ENCODE assay signal across 8 mouse cellular contexts in the genomic region with DNA sequence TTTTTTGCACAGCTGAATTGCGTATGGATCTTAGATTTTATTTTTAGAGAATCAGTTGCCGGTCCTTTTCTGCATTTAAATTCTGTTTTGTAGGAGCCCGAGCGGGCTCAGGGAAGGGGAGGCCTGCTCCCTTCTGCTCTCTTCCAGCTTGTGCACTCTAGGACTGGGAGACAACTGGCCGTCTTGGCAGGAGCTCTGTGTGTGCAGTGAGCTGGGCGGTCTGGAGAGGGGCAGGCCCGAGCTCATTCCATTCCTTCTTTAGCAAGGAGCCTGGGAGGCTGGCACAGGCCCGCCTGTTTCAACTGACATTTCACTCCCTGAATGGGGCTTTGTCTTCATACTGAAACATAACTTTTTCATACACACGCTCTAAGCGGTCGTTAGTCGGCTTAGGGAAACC. TPM values are rescaled to one million over a fixed set of nuclear protein-coding genes. Genes with fewer than 3 reads are reported as not detected.
DNase-seq lines count a peak whose midpoint lies in the region; ATAC-seq and TF ChIP-seq lines count a peak whose summit lies in the region.

No protein-coding gene starts in this region.

- peak overlapping the region; percentile 25; the same call in 1 of the 2 replicates for H3K9ac ChIP-seq in forebrain, embryonic 14.5 days (ENCODE audit: low read length)
- H3K9ac ChIP-seq in liver, postnatal 0 days (replicated peaks), result no peak overlapping the region

- TF ChIP-seq EP300 in liver, postnatal 0 days (IDR thresholded peaks at IDR 0.05; ENCODE audit: low read depth), result no peak

- H3K9me3 ChIP-seq in forebrain, embryonic 14.5 days (replicated peaks; ENCODE audit: control insufficient read depth, low read length), result no peaks in the 10 kb centered on the region
- H3K9me3 ChIP-seq in liver, postnatal 0 days (ENCODE audit: low read length), result no peaks in the 10 kb centered on the region

- no peak for TF ChIP-seq POLR2A in small intestine, adult 2 months (IDR thresholded peaks at IDR 0.05; ENCODE audit: low read depth, low read length)

- peaks cover 5% of the 10 kb centered on the region; the same call in 1 of the 2 replicates for H3K4me1 ChIP-seq in forebrain, embryonic 14.5 days (ENCODE audit: control insufficient read depth, insufficient read depth, low read length)
- peaks cover 10% of the 10 kb centered on the region for H3K4me1 ChIP-seq in small intestine, adult 2 months (ENCODE audit: control insufficient read depth, insufficient read depth, insufficient read length, low read length)
- no peaks in the 10 kb centered on the region for H3K4me1 ChIP-seq in liver, postnatal 0 days (ENCODE audit: insufficient read depth)

- H3K4me3 ChIP-seq in forebrain, embryonic 14.5 days (ENCODE audit: low read depth, low read length), result no peak overlapping the region
- H3K4me3 ChIP-seq in small intestine, adult 2 months (ENCODE audit: low read depth, low read length), result no peak overlapping the region
- no peak overlapping the region for H3K4me3 ChIP-seq in liver, postnatal 0 days (ENCODE audit: low read depth, low read length)

- intact Hi-C loops in heart, postnatal 14 days (cut with DNase I), result no loop called here

- WGBS in forebrain, embryonic 14.5 days, result 11% methylated on average over 12 of the region's 12 CpGs
- 28% methylated on average over 12 of the region's 12 CpGs for WGBS in small intestine, adult 2 months
- 74% methylated on average over 12 of the region's 12 CpGs for WGBS in liver, postnatal 0 days (ENCODE audit: insufficient replicate concordance)

- peak overlapping the region; percentile 39 for H3K27ac ChIP-seq in forebrain, embryonic 14.5 days (ENCODE audit: low read depth, low read length)
- H3K27ac ChIP-seq in small intestine, adult 2 months (ENCODE audit: insufficient read depth, low read depth, low read length), result peak overlapping the region; percentile 58
- no peak overlapping the region for H3K27ac ChIP-seq in liver, postnatal 0 days (ENCODE audit: low read depth)

- no peak for TF ChIP-seq CTCF in small intestine, adult 2 months (IDR thresholded peaks at IDR 0.05; ENCODE audit: extremely low read depth, insufficient read length, insufficient replicate concordance, low read depth, low read length)
- no peak for TF ChIP-seq CTCF in liver, postnatal 0 days (IDR thresholded peaks at IDR 0.05; ENCODE audit: low read depth)

- ATAC-seq in forebrain, embryonic 14.5 days, result peak; percentile 91
- no peak for ATAC-seq in liver, postnatal 0 days

- H3K36me3 ChIP-seq in forebrain, embryonic 14.5 days (ENCODE audit: control insufficient read depth, insufficient read depth, low read length), result no peaks in the 10 kb centered on the region
- peaks cover 13% of the 10 kb centered on the region for H3K36me3 ChIP-seq in small intestine, adult 2 months (ENCODE audit: control insufficient read depth, insufficient read depth, low read length)
- H3K36me3 ChIP-seq in liver, postnatal 0 days (replicated peaks; ENCODE audit: insufficient read depth, low read length), result no peaks in the 10 kb centered on the region

- H3K4me2 ChIP-seq in forebrain, embryonic 14.5 days (ENCODE audit: low read length), result no peak overlapping the region
- no peak overlapping the region for H3K4me2 ChIP-seq in liver, postnatal 0 days (ENCODE audit: low read depth, low read length)

- DNase-seq in adrenal gland, postnatal 14 days, result peak; percentile 41
- no peak for DNase-seq in adrenal gland, postnatal 4 days (ENCODE audit: low spot score in 2 of 2)
- peak; percentile 78 for DNase-seq in forebrain, embryonic 14.5 days (ENCODE audit: low spot score)
- peak; percentile 62 to 72 for DNase-seq in heart, postnatal 14 days
- peak; percentile 49 to 52 for DNase-seq in kidney, postnatal 36 days
- DNase-seq in lung, postnatal 10 days, result peak; percentile 75
- no peak for DNase-seq in liver, postnatal 0 days

- H3K27me3 ChIP-seq in forebrain, embryonic 14.5 days (replicated peaks; ENCODE audit: control insufficient read depth, insufficient read depth, low read length), result no peaks in the 10 kb centered on the region
- H3K27me3 ChIP-seq in small intestine, adult 2 months (ENCODE audit: control insufficient read depth, insufficient read depth, low read length), result no peaks in the 10 kb centered on the region
- no peaks in the 10 kb centered on the region for H3K27me3 ChIP-seq in liver, postnatal 0 days (ENCODE audit: insufficient read depth, low read length)

RNA-seq across cellular contexts. Expression of a gene that starts 44.8 kb away (rescaled TPM):
- 60.5 and 84.6 TPM in 2 replicates for total RNA-seq in adrenal gland, postnatal 14 days (2021)
- total RNA-seq in adrenal gland, postnatal 4 days (2021), result 10 to 100 TPM; 75.5 to 90.7 TPM
- polyA plus RNA-seq in forebrain, embryonic 14.5 days (2014; fragmentation: Nextera tagmentation; extraction: Ambion mirVana), result 10.0 and 11.4 TPM in 2 replicates
- total RNA-seq in heart, postnatal 14 days (2021), result 10 to 100 TPM; 23.6 to 24.9 TPM
- 20.4 and 54.0 TPM in 2 replicates for polyA plus RNA-seq in small intestine, adult 2 months (2012; rRNA removed)
- 0.73 and 0.78 TPM in 2 replicates for polyA plus RNA-seq in liver, postnatal 0 days (2015; fragmentation: Nextera tagmentation; extraction: Ambion mirVana)

Comparison
In these comparisons a context has a peak if more than half of its experiments do, and no peak if none do; other contexts are left out.
1. DNase-seq: peak in adrenal gland, postnatal 14 days (single experiment), forebrain, embryonic 14.5 days (single experiment), heart, postnatal 14 days (2 of 2), kidney, postnatal 36 days (2 of 2) and lung, postnatal 10 days (single experiment); none in adrenal gland, postnatal 4 days (0 of 2) and liver, postnatal 0 days (single experiment).